9 mouse cellular contexts compared by ENCODE assay signal in the genomic region with DNA sequence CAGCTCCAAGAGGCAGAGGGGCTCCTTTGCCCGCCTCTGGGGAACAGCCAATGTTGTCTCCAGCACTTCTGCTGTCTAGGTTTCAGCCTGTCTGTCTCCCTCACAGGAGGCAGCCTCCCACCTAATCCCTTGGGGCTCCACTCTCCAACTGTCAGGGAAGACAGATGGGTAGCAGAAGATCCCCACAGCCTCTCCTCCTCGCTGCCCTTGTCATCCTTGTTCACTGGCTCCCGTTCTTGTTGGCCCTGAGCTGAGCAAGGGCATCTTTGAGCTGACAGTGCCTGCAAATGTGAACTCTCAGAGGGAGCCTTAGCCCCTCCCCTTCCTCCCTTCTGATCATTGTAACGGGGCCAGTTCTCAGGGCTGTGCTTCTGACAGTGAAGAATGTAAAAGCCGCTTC. TPM values are rescaled to one million over a fixed set of nuclear protein-coding genes. Genes with fewer than 3 reads are reported as not detected.
DNase-seq lines count a peak whose midpoint lies in the region; ATAC-seq lines count a peak whose summit lies in the region.
"Had no signal": no experiment of that assay in that cellular context is flagged by ENCODE, and none has a peak within 500 bp of the region (broad histone marks: within the 10 kb centered on the region; RNA-seq: fewer than 3 reads in every experiment).

No protein-coding gene starts in this region.

- H3K9me3 ChIP-seq in lung, embryonic 15.5 days: no peaks in the 10 kb centered on the region
- no peaks in the 10 kb centered on the region for H3K9me3 ChIP-seq in forebrain, embryonic 16.5 days (ENCODE audit: control insufficient read depth, low read length)

- H3K27ac ChIP-seq in lung, embryonic 15.5 days: no peak overlapping the region
- peak overlapping the region; percentile 46; the same call in 1 of the 2 replicates for H3K27ac ChIP-seq in forebrain, embryonic 16.5 days (ENCODE audit: low read length)
- H3K27ac ChIP-seq: macrophage had no signal

- peak overlapping the region; percentile 8; the same call in 1 of the 2 replicates for H3K4me3 ChIP-seq in lung, embryonic 15.5 days
- no peak overlapping the region for H3K4me3 ChIP-seq in forebrain, embryonic 16.5 days (replicated peaks; ENCODE audit: low read length)

- H3K36me3 ChIP-seq in lung, embryonic 15.5 days: no peaks in the 10 kb centered on the region
- H3K36me3 ChIP-seq in forebrain, embryonic 16.5 days (ENCODE audit: control insufficient read depth, insufficient read depth): no peaks in the 10 kb centered on the region

- H3K4me2 ChIP-seq in lung, embryonic 15.5 days: peak overlapping the region; percentile 44
- peak overlapping the region; percentile 6 for H3K4me2 ChIP-seq in forebrain, embryonic 16.5 days (ENCODE audit: low read length)

- peak; percentile 22 to 68 for DNase-seq in adrenal gland, adult (ENCODE audit: inconsistent age in 2 of 2, low spot score in 1 of 2)
- no peak for DNase-seq in adrenal gland, postnatal 4 days (ENCODE audit: low spot score in 2 of 2)
- DNase-seq in lung, postnatal 4 days: no peak
- DNase-seq in left cerebral cortex, postnatal 4 days: peak; percentile 58
- DNase-seq in retina, embryonic 14.5 days (ENCODE audit: low spot score): peak; percentile 45

- peaks cover 10% of the 10 kb centered on the region for H3K4me1 ChIP-seq in lung, embryonic 15.5 days
- H3K4me1 ChIP-seq in forebrain, embryonic 16.5 days (replicated peaks; ENCODE audit: control insufficient read depth, insufficient read depth, low read length): peaks cover 15% of the 10 kb centered on the region

- WGBS in lung, embryonic 15.5 days: 6% methylated on average over 5 of the region's 5 CpGs
- WGBS in forebrain, embryonic 16.5 days: 8% methylated on average over 5 of the region's 5 CpGs

- intact Hi-C loops in left cerebral cortex, postnatal 4 days (cut with DNase I): no loop called here

- peak; percentile 36; the same call in 1 of the 2 replicates for ATAC-seq in lung, embryonic 15.5 days (ENCODE audit: borderline replicate concordance, extremely low read depth, low FRiP score, low TSS enrichment)
- ATAC-seq in forebrain, embryonic 16.5 days: peak; percentile 56
- no peak for ATAC-seq in erythroblast, adult 5-6 weeks (replicated peaks; ENCODE audit: low FRiP score, poor library complexity, severe bottlenecking)

- no peak overlapping the region for H3K9ac ChIP-seq in lung, embryonic 15.5 days
- peak overlapping the region; percentile 1; the same call in 1 of the 2 replicates for H3K9ac ChIP-seq in forebrain, embryonic 16.5 days (replicated peaks; ENCODE audit: low read depth, low read length)

- no peaks in the 10 kb centered on the region for H3K27me3 ChIP-seq in lung, embryonic 15.5 days
- no peaks in the 10 kb centered on the region for H3K27me3 ChIP-seq in forebrain, embryonic 16.5 days (replicated peaks; ENCODE audit: control insufficient read depth, insufficient read depth, low read length)

RNA-seq across cellular contexts. Expression of a gene that starts 13.7 kb away (rescaled TPM):
- total RNA-seq in adrenal gland, postnatal 4 days (2021): 10 to 100 TPM; 34.0 to 38.1 TPM
- 18.2 and 20.9 TPM in 2 replicates for polyA plus RNA-seq in lung, embryonic 15.5 days (2015; fragmentation: Nextera tagmentation; extraction: Ambion mirVana)
- 46.7 and 48.4 TPM in 2 replicates for polyA plus RNA-seq in forebrain, embryonic 16.5 days (2015; fragmentation: Nextera tagmentation; extraction: Ambion mirVana)
- total RNA-seq in left cerebral cortex, postnatal 4 days (2021): 10 to 100 TPM; 47.9 to 49.0 TPM
- total RNA-seq in erythroblast, adult 5-6 weeks (2015; ENCODE audit: low replicate concordance): 1.9 and 3.3 TPM in 2 replicates
- 4.6 and 5.2 TPM in 2 replicates for total RNA-seq in erythroblast, adult 5-6 weeks (2017; ENCODE audit: low replicate concordance)

Comparison
In these comparisons a context has a peak if more than half of its experiments do, and no peak if none do; other contexts are left out.
1. DNase-seq: peak in adrenal gland, adult (2 of 2), left cerebral cortex, postnatal 4 days (single experiment) and retina, embryonic 14.5 days (single experiment); none in adrenal gland, postnatal 4 days (0 of 2) and lung, postnatal 4 days (0 of 2).
2. RNA of a gene that starts 13.7 kb away (total RNA-seq): 47.9 to 49.0 TPM in left cerebral cortex, postnatal 4 days and 34.0 to 38.1 TPM in adrenal gland, postnatal 4 days; 1.9 to 5.2 TPM in erythroblast, adult 5-6 weeks; every median in the first group is over 4 times any median in the second.